Mouse (Mus musculus) small intestine, adult 2 months (tissue): ENCODE data around the gene Mki67.

ENCODE experiments used
- CTCF ChIP-seq: fragments of 200-500 bp; IDR thresholded peaks from 2 replicates; pipeline ENCODE4 v1.5.1; 2012; ENCODE audit warnings: low read depth, mild to moderate bottlenecking, control low read depth, inconsistent platforms, low read length, moderate library complexity, mixed read lengths; ENCODE audit not compliant: insufficient replicate concordance, insufficient read length; ENCODE audit errors: extremely low read depth
- POLR2A ChIP-seq: fragments of 200-500 bp; IDR thresholded peaks from 2 replicates; pipeline ENCODE4 v1.6.1; 2012; ENCODE audit warnings: low read depth, mild to moderate bottlenecking, control low read depth, inconsistent platforms, low read length, moderate library complexity

- TF ChIP-seq POLR2A (no peak), CTCF (no peak)
These were observed 52.0 kb downstream of the Mki67 start for GRCm38 (mm10) chr7:135664211-135664610.
